Mouse (Mus musculus) neural tube, embryonic 14.5 days (tissue): ENCODE results near the gene Syvn1. TPM values are rescaled to one million over a fixed set of nuclear protein-coding genes. Genes with fewer than 3 reads are reported as not detected.
"Not testable (repeated sequence)": the region's sequence is repeated elsewhere in the genome, so short reads cannot be mapped to it uniquely, and the experiment has no call there.

ENCODE experiments used
- ATAC-seq: fragments of 200-750 bp; cut with Nextera tagmentation; 2 replicates; pipeline ENCODE4 v1.8.0; 2017; ENCODE audit warnings: low read depth, mild to moderate bottlenecking, moderate TSS enrichment, moderate library complexity
- H3K27ac ChIP-seq: fragments of 300-500 bp; sonication (generic); 2 replicates; pipeline ENCODE4 v1.5.1; 2014; ENCODE audit warnings: low read depth, mild to moderate bottlenecking, control low read depth, low read length, moderate library complexity, mixed read lengths
- H3K27me3 ChIP-seq: fragments of 300-500 bp; sonication (generic); 2 replicates; pipeline ENCODE4 v1.6.1; 2014; ENCODE audit warnings: low read length; ENCODE audit not compliant: control insufficient read depth, insufficient read depth
- H3K36me3 ChIP-seq: fragments of 300-500 bp; sonication (generic); 2 replicates; pipeline ENCODE4 v1.6.1; 2014; ENCODE audit warnings: low read length, mixed read lengths; ENCODE audit not compliant: control insufficient read depth, insufficient read depth
- H3K4me1 ChIP-seq: fragments of 300-500 bp; sonication (generic); 2 replicates; pipeline ENCODE4 v1.6.1; 2014; ENCODE audit warnings: low read length; ENCODE audit not compliant: control insufficient read depth, insufficient read depth
- H3K4me2 ChIP-seq: fragments of 300-500 bp; sonication (generic); 2 replicates; pipeline ENCODE4 v1.6.1; 2014; ENCODE audit warnings: mild to moderate bottlenecking, low read depth, low read length, control low read depth
- H3K4me3 ChIP-seq: fragments of 300-500 bp; sonication (generic); 2 replicates; pipeline ENCODE4 v1.5.1; 2014; ENCODE audit warnings: low read depth, low read length, control low read depth, mixed read lengths
- H3K9ac ChIP-seq: fragments of 300-500 bp; sonication (generic); replicated peaks from 2 replicates; pipeline ENCODE4 v1.6.1; 2014; ENCODE audit warnings: low read depth, mild to moderate bottlenecking, control low read depth, low read length, mixed read lengths
- H3K9me3 ChIP-seq: fragments of 300-500 bp; sonication (generic); 2 replicates; pipeline ENCODE4 v1.6.1; 2016; ENCODE audit warnings: low read length; ENCODE audit not compliant: control insufficient read depth
- WGBS: fragments of 180-500 bp; shearing (Covaris S2); extraction: QIAGEN DNeasy Blood & Tissue Kit; methylation state at CpG from one replicate; pipeline ENCODE4 v1.1.7; 2014; 5-methylcytosine and 5-hydroxymethylcytosine counted together
- polyA plus RNA-seq: library from polyadenylated mRNA; unstranded; fragments of >200 nt; fragmentation: Nextera tagmentation; extraction: Ambion mirVana; gene quantifications from 2 replicates; pipeline ENCODE4 v1.2.1, GENCODE M21; 2014

Syvn1 gene
- polyA plus RNA-seq, 1 experiment from 2014 or later, result 35.3 TPM

DNA sequence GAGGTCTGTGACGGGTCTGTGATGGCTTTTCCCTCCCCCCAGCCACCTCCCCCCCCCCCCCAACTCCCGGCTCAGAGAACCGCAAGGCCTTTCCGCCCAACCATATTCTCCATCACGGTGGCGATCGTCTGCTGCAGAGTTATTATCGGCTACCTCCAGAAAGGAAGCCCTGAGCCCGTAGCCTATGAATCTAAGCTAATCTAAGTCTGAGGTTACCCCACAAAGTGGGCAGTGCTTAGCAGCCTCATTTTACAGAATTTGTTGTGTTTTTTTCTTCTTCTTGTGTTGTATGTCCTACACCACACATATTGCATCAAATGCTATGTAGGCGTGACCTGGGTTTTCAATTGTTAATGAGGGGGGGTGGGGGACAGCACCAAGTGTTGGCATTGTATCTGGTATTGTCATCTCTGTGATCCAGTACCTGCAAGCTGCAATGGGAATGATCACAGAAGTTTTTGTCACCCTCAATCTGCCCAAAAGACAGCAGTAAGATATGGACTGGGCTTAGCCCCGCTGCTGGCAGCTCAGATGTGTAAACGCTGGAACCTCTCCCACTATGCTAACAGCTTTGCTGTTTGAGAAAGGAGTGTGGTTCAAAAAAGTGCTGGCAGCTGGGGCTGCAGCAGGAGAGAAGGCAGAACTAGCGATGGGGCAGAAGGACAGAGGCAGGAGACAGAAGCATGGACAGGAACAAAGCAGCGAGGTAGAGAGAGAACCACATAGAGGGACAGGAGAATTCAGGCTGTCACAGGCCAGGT is 15.7 kb upstream of the Syvn1 start:
- no peaks in the 10 kb centered on the region for H3K9me3 ChIP-seq
- no peaks in the 10 kb centered on the region for H3K4me1 ChIP-seq
- 74% methylated on average over 14 of the region's 14 CpGs for WGBS
- H3K4me3 ChIP-seq, result no peak overlapping the region
- ATAC-seq, result no peak
- H3K36me3 ChIP-seq, result no peaks in the 10 kb centered on the region
- H3K27me3 ChIP-seq, result no peaks in the 10 kb centered on the region
- no peak overlapping the region for H3K4me2 ChIP-seq
- H3K9ac ChIP-seq, result no peak overlapping the region
- no peak overlapping the region for H3K27ac ChIP-seq

DNA sequence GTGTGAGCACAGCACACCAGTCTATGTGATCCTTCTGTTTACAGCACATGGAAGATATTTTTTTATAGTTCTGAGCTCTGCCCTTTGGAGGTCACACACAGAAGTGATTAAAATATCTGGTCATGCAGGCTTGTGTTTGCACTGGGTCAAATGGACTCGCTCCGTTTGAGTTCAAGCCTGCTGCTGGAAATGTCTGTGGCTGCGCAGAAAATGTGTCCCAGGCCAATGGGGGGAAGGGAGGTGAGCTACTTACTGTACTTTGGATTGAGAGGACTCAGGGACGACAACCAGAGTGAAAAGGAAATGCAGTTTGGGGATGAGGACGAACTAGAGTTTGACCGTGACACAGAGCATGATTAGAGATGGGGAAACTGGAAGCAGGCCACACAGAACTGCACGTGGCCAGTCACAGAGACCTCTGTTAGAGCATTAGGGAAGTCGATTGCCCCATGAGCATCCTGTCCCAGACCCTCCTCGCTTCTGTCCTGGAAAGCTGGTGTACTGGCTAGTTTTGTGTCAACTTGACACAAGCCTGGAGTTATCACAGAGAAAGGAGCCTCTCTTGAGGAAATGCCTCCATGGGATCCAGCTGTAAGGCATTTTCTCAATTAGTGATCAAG is 10.3 kb upstream of the Syvn1 start:
- no peak overlapping the region for H3K4me3 ChIP-seq
- no peaks in the 10 kb centered on the region for H3K36me3 ChIP-seq
- ATAC-seq, result no peak
- WGBS, result 83% methylated on average over 9 of the region's 9 CpGs
- H3K9me3 ChIP-seq, result no peaks in the 10 kb centered on the region
- no peaks in the 10 kb centered on the region for H3K27me3 ChIP-seq
- H3K4me1 ChIP-seq, result no peaks in the 10 kb centered on the region
- no peak overlapping the region for H3K27ac ChIP-seq
- H3K9ac ChIP-seq, result no peak overlapping the region
- H3K4me2 ChIP-seq, result no peak overlapping the region

DNA sequence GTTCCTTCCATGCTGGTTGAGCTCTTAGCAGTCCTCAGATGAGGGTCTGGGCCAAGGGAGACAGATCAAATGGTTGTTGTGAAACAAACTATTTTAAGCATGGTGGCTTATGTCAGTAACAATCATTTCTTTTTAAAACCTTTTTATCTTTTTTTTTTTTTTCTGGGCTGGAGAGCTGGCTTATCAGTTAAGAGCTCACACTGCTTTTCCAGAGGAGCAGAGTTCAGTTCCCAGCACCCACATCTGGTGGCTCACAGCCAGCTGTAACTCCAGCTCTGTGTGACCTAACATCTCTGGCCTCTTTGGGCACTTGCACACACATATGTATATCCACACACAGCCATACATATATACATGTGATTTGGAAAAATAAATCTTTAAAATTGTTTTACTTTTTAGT is 8.7 kb upstream of the Syvn1 start:
- H3K4me1 ChIP-seq, result no peaks in the 10 kb centered on the region
- no peak for ATAC-seq

DNA sequence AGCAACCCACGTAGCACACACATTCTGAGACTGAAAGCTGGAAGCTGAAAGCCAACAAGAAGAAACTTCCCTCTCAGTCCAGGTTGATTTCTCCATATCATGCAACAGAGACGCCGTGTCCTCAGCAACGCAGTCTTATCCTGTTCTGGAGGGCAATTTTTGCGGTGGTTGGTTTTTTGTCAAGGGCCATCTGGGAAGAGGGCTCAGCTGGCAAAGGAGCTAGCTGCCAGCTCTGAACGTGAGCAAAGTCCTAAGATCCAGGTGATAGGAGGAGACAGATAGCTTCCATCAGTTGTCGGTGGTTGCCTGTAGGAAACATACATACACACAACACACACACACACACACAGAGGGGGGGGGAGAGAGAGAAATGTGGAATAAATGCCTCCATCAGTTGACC is 8.1 kb upstream of the Syvn1 start:
- 84% methylated on average over 7 of the region's 7 CpGs for WGBS
- Histone ChIP-seq H3K9me3 (no peaks in the 10 kb centered on the region), H3K4me1 (no peaks in the 10 kb centered on the region), H3K27ac (no peak overlapping the region), H3K27me3 (no peaks in the 10 kb centered on the region), H3K9ac (no peak overlapping the region), H3K4me3 (no peak overlapping the region), H3K4me2 (no peak overlapping the region), H3K36me3 (no peaks in the 10 kb centered on the region)
- ATAC-seq, result no peak

More for the DNA sequence above, 8.7 kb upstream of the Syvn1 start:
- Histone ChIP-seq H3K9ac (no peak overlapping the region), H3K27me3 (no peaks in the 10 kb centered on the region), H3K9me3 (no peaks in the 10 kb centered on the region), H3K4me3 (no peak overlapping the region), H3K27ac (no peak overlapping the region), H3K36me3 (no peaks in the 10 kb centered on the region), H3K4me2 (no peak overlapping the region)

DNA sequence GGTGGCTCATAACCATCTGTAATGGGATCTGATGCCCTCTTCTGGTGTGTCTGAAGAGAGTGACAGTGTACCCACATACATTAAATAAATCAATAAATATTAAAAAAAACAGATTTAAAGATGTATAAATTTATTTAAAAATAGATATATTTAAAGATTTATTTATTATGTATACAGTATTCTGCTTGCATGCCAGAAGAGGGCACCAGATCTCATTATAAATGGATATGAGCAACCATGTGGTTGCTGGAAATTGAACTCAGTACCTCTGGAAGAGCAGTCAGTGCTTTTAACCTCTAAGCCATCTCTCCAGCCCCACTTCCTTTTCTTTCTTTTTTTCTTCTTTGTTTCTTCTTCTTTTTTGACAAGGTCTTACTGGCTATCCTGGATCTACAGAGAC is 6.4 kb upstream of the Syvn1 start:
- no peak overlapping the region for H3K4me2 ChIP-seq
- H3K4me1 ChIP-seq, result 0 out of 2 replicates have a peak, but pooled peaks cover under 1% of the 10 kb centered on the region
- ATAC-seq, result no peak
- no peak overlapping the region for H3K4me3 ChIP-seq
- H3K27me3 ChIP-seq, result no peaks in the 10 kb centered on the region
- H3K36me3 ChIP-seq, result no peaks in the 10 kb centered on the region
- no peak overlapping the region for H3K9ac ChIP-seq
- H3K27ac ChIP-seq, result no peak overlapping the region
- H3K9me3 ChIP-seq, result no peaks in the 10 kb centered on the region

DNA sequence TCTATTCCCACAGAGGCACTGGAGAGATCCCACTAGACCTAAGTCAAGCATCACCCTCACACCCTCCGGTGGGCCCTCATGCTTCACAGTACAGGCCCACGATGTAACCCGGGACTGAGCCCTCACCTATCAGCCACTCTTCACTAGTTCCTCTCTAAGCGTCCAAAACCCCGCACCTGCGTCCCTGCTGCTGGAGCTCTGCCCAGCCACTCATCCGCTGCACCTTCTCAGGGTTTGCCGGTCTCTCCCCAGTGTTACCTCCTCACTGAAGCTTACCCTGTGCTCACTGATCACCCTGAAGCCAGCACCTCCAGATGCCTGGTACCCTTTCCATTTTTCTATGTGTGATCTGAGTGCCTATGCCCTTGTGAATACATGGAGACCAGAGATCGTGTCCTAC is 4.1 kb upstream of the Syvn1 start:
- H3K9me3 ChIP-seq, result no peaks in the 10 kb centered on the region
- no peak overlapping the region for H3K27ac ChIP-seq
- H3K27me3 ChIP-seq, result no peaks in the 10 kb centered on the region
- no peak overlapping the region for H3K4me3 ChIP-seq
- no peak overlapping the region for H3K4me2 ChIP-seq
- no peak for ATAC-seq
- 0 out of 2 replicates have a peak, but pooled peaks cover 7% of the 10 kb centered on the region for H3K4me1 ChIP-seq
- 76% methylated on average over 9 of the region's 9 CpGs for WGBS
- no peak overlapping the region for H3K9ac ChIP-seq
- no peaks in the 10 kb centered on the region for H3K36me3 ChIP-seq

DNA sequence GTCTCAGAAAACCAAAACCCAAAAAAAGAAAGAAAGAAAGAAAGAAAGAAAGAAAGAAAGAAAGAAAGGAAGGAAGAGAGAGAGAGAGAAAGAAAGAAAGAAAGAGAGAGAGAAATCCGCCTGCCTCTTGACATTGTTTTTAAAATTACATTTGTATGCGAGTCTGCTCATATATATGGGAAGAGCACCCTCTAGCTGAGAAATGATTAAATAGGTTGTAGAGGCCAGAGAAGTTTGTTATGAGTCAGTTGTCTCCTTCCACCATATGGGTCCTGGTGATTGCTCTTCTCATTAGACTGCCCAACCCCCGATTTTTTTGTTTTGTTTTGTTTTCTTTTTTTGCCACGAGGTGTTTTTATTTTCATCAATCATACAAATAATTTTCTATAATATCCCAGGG is 2.3 kb upstream of the Syvn1 start:
- peaks cover 18% of the 10 kb centered on the region for H3K4me1 ChIP-seq
- 75% methylated on average over 4 of the region's 4 CpGs for WGBS
- not testable (repeated sequence) for H3K27ac ChIP-seq, H3K9me3 ChIP-seq, H3K36me3 ChIP-seq, H3K4me2 ChIP-seq, H3K4me3 ChIP-seq, H3K9ac ChIP-seq, ATAC-seq, H3K27me3 ChIP-seq

DNA sequence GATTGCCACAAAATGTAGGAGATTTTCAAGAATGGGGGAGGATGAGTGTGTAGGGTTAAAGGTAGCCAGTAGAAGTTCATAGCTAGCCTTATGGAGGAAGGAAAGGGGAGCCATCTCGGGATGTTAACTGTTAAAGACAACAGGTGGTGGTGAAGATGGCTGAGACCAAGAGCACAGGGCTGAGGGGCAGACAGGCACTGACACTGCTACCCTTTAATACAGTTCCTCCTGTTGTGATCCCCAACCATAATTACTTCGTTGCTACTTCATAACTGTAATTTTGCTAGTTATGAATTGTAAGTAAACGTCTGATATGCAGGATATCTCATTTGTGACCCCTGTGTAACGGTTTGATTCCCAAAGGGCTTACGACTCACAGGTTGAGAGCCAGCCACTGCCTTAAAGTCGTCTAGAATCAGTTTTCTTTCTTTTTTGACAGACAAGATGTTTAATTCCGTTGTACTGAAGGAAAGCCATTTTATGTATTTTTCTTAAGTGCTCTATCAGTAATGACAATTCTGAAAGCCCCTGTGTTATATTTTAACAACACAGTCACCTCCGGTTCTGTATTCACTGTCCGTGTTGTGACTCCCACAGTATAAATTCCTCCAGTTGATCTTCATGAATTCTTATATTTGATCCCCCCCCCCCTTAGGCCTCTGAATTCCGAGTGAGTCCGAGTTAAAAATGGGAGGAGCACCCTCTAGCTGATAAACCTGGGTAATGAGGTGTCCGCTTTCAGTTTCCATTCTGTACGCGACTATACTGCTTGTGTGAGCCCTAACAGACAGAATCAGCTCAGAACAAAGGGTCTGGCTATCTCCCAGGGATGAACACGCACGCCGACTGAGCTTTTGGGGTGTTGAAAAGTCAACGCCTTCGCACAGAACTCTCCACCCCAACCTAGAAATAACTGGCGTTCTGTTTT is 746 bp upstream of the Syvn1 start:
- Histone ChIP-seq H3K9ac (peak overlapping the region; percentile 90), H3K27ac (peak overlapping the region; percentile 100), H3K27me3 (no peaks in the 10 kb centered on the region), H3K9me3 (no peaks in the 10 kb centered on the region), H3K36me3 (peaks cover 24% of the 10 kb centered on the region), H3K4me2 (peak overlapping the region; percentile 70), H3K4me1 (peaks cover 18% of the 10 kb centered on the region), H3K4me3 (peak overlapping the region; percentile 84)
- ATAC-seq, result peak; percentile 42
- WGBS, result 20% methylated on average over 20 of the region's 20 CpGs
